Mouse (Mus musculus): ENCODE results near the gene Dusp11. TPM values are rescaled to one million over a fixed set of nuclear protein-coding genes. Genes with fewer than 3 reads are reported as not detected.
"Not testable (repeated sequence)": the region's sequence is repeated elsewhere in the genome, so short reads cannot be mapped to it uniquely, and the experiment has no call there.

The Dusp11 gene
- polyA plus RNA-seq, 1 experiment from 2014 or later = 43.5 TPM

DNA sequence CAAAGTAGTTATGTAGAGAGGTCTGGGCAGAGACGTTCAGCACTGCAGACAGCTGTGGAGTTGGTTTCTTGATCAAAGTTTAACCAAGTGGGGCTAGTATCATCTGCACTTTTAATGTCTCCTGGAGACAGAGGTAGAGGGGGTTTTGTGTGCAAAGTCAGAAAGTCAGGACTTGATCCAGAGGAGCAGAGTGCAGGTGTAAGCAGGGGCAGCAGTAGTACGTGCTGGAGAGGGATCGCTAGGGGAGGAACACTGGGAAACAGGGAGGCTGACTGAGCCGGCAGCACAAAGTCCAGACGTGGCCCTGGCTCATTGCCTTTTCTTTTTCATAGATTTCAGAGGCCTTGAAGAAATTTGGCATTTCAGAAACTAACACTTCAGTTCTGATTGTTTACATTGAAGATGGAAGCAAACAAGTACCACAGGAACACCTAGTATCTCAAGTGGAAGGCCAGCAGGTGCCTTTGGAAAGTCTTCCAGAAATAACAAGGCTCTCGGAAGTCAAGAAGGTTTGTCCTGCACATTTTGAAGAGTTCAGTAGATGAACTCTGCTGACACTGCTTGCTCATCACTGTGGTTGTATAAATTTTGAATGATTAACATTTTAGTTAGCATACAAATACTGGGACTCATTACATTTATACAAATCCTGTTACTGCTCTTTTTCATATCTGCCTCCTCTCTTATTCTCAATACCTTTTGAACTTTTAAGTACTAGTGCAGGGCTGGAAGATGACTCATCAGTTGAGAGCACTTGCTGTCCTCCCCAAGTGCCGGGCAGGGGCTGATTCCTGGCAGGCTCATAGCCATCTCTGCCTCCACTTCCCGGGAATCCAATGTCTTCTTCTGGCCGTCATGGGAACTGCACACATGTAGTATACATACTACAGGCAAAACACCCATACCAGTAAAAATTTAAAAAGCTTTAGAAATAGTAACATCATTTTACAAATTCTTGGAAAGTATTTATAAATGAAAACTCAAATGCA, 33.7 kb downstream of the Dusp11 start:
- Histone ChIP-seq H3K36me3 (peaks cover 24% of the 10 kb centered on the region), H3K27me3 (replicated peaks) (no peaks in the 10 kb centered on the region), H3K27ac (no peak overlapping the region), H3K4me1 (replicated peaks) (no peaks in the 10 kb centered on the region), H3K9me3 (no peaks in the 10 kb centered on the region), H3K9ac (no peak overlapping the region), H3K4me2 (replicated peaks) (no peak overlapping the region), H3K4me3 (replicated peaks) (no peak overlapping the region)
- 84% methylated on average over 9 of the region's 9 CpGs for WGBS
- ATAC-seq = no peak

DNA sequence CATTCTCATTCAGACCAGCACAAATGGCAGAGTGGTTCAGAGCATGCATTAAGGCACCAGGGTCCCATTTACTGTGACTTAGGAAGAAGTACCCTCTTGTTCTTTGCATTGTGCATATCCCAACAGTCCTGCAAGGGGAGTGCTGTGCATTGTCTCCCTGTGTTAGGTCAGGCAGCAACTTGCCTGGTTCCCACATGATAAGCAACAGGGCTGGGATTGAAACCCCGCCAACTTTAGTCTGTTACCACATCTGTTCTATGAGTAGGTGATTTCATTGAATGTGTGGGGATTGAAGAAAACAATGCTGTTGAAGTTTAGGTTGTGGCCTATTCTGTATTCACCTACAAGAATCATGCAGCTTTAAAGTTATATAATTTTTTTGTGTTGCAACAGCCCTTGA, 34.8 kb downstream of the Dusp11 start:
- Histone ChIP-seq H3K4me3 (replicated peaks) (no peak overlapping the region), H3K4me2 (replicated peaks) (no peak overlapping the region), H3K9ac (no peak overlapping the region), H3K36me3 (peaks cover 24% of the 10 kb centered on the region), H3K4me1 (replicated peaks) (no peaks in the 10 kb centered on the region), H3K27me3 (replicated peaks) (no peaks in the 10 kb centered on the region), H3K9me3 (no peaks in the 10 kb centered on the region), H3K27ac (no peak overlapping the region)
- ATAC-seq = no peak
- WGBS = 90% methylated on average over 1 of the region's 1 CpGs

DNA sequence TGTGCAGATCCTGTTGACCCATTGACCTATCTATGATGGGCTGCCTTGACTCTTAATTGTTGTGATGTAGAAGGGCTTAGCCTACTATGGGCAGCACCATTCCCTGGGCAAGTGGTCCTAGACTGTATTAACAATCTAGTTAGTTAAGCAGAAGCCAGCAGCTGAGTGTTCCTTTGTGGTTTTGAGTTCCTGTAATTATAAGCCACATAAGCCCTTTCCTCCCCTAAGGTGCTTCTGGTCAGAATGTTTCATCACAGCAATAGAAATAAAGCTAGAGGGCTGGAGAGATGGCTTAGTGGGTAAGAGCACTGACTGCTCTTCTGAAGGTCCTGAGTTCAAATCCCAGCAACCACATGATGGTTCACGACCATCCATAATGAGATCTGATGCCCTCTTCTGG, 37.8 kb downstream of the Dusp11 start:
- Histone ChIP-seq H3K27ac (no peak overlapping the region), H3K4me3 (replicated peaks) (no peak overlapping the region), H3K4me2 (replicated peaks) (no peak overlapping the region), H3K9me3 (no peaks in the 10 kb centered on the region), H3K9ac (no peak overlapping the region), H3K36me3 (peaks cover 23% of the 10 kb centered on the region), H3K27me3 (replicated peaks) (no peaks in the 10 kb centered on the region), H3K4me1 (replicated peaks) (no peaks in the 10 kb centered on the region)
- 92% methylated on average over 1 of the region's 1 CpGs for WGBS
- ATAC-seq = no peak

DNA sequence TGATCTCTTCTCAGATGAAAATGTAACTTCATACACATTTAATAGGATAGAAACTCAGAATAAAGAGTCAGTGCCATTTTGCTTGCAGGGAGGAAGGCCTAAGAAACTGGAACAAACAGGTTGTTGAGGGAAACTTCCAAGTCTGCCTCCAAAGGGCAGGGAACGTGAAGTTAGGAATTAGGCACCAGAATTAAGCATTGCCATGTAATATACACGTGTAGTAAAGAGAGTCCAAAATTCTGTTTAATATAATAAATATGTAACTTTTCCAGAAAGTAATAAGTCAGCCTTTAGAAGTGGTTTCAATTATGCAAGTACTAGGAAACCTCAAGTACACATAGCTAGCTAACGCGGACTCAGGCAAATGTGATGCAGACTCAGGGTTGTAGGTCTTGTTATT, 42.1 kb downstream of the Dusp11 start:
- no peaks in the 10 kb centered on the region for H3K9me3 ChIP-seq
- H3K36me3 ChIP-seq = peaks cover 2% of the 10 kb centered on the region; the same call in 1 of the 2 replicates
- peaks cover 6% of the 10 kb centered on the region; the same call in 1 of the 2 replicates for H3K4me1 ChIP-seq (replicated peaks)
- 93% methylated on average over 4 of the region's 4 CpGs for WGBS
- ATAC-seq = no peak
- no peak overlapping the region for H3K4me2 ChIP-seq (replicated peaks)
- no peak overlapping the region for H3K4me3 ChIP-seq (replicated peaks)
- H3K27ac ChIP-seq = no peak overlapping the region
- no peak overlapping the region for H3K9ac ChIP-seq
- no peaks in the 10 kb centered on the region for H3K27me3 ChIP-seq (replicated peaks)

DNA sequence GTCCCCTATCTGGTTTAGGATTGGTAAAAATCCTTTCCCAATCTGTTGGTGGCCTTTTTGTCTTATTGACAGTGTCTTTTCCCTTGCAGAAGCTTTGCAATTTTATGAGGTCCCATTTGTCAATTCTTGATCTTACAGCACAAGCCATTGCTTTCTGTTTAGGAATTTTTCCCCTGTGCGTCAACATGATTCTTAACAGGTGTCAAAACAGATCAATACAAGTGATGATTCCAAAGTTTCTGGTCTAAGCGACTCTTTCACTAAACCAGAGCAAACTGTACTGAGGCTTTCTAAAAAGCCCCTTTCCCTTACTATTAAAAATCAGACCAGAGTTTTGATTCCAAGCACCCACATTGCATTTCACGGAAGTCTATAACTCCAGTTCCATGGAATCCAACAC, 43.1 kb downstream of the Dusp11 start:
- not testable (repeated sequence) for H3K9ac ChIP-seq; H3K4me3 ChIP-seq (replicated peaks); H3K4me1 ChIP-seq (replicated peaks); H3K36me3 ChIP-seq; H3K27ac ChIP-seq; ATAC-seq; H3K27me3 ChIP-seq (replicated peaks); H3K9me3 ChIP-seq; H3K4me2 ChIP-seq (replicated peaks)
- WGBS = 89% methylated on average over 3 of the region's 3 CpGs

DNA sequence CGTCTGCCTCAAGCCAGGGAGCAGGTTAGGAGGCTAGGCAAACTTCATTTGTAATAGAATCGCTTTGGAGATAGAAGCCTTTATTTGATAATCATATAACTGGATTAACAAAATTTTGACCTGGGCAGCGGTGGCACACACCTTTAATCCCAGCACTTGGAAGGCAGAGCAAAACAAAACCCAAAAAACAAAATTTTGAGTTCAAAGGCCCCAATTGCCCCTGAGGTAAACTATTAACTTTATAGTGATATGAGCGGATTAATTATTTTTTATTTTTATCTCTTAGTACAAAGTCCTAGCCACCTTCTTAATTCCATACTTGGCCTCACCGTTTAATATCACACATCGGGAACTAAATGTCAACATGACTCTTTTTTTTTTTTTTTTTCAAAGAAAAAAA, 44.9 kb downstream of the Dusp11 start:
- peaks cover 2% of the 10 kb centered on the region; the same call in 1 of the 2 replicates for H3K36me3 ChIP-seq
- peaks cover 6% of the 10 kb centered on the region; the same call in 1 of the 2 replicates for H3K4me1 ChIP-seq (replicated peaks)
- H3K9me3 ChIP-seq = no peaks in the 10 kb centered on the region
- peak overlapping the region; percentile 81 for H3K9ac ChIP-seq
- no peak for ATAC-seq
- peak overlapping the region; percentile 58 for H3K4me3 ChIP-seq (replicated peaks)
- peak overlapping the region; percentile 67 for H3K4me2 ChIP-seq (replicated peaks)
- WGBS = 73% methylated on average over 6 of the region's 6 CpGs
- no peaks in the 10 kb centered on the region for H3K27me3 ChIP-seq (replicated peaks)
- peak overlapping the region; percentile 94; the same call in 1 of the 2 replicates for H3K27ac ChIP-seq

DNA sequence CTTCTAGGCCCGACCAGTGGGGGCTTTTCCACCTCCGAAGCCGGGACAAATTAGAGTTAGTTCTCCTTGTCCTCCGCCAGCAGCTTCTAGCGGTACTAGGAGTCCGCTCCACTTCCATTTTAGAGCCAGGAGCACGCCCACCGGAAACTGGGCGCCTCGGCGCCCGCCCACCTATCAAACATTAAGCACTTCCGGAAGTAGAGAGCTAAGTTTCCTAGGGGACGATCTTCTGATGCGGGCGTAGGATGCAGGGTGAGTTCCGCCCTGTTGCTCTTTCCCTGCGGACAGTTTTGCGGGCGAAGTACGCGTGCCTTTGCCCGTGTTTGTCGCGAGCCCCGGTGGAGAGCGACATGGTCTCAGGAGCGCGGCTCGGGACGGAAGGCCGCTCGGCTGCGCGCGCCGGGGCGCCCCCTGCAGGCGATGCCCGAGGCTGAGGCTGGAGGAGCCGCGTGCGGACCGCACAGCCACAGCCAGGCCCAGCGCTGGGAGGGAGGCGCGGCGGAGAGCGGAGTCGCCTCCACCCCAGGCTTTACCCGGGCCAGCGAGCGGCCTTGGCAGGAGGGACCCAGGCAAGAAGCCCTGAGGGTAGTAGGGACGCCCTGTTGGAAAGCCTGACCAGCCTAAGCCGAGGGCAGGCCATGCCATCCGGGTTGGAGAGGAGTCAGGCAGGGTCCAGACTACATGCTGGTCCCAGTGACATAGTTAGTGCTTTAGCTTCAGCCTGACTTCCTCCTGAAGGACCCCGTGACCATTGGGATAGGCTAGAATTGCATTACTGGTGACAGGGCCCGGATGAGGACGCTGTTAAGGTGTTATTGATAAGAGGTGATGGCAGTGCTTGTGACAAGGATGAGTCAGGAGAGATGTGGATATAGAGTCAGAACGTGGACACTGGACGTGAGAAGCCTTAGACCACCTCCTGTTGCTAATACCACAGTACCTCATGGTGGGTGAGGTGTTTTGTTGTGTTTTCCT, 45.6 kb downstream of the Dusp11 start, which contains the start of gene Nat8f1:
TSS of gene Nat8f1 (minus strand) at position 149 of the 975 bp plus-strand sequence.
- Histone ChIP-seq H3K4me3 (replicated peaks) (peak within 1 kb of the TSS; percentile 58), H3K4me2 (replicated peaks) (peak within 1 kb of the TSS; percentile 67), H3K27ac (peak within 1 kb of the TSS; percentile 94), H3K9ac (peak within 1 kb of the TSS; percentile 81)
- not testable (repeated sequence) for H3K27me3 ChIP-seq (replicated peaks); H3K36me3 ChIP-seq; H3K9me3 ChIP-seq; H3K4me1 ChIP-seq (replicated peaks)
- ATAC-seq = peak; percentile 98
- WGBS = under 1% methylated on average over 61 of the region's 61 CpGs

DNA sequence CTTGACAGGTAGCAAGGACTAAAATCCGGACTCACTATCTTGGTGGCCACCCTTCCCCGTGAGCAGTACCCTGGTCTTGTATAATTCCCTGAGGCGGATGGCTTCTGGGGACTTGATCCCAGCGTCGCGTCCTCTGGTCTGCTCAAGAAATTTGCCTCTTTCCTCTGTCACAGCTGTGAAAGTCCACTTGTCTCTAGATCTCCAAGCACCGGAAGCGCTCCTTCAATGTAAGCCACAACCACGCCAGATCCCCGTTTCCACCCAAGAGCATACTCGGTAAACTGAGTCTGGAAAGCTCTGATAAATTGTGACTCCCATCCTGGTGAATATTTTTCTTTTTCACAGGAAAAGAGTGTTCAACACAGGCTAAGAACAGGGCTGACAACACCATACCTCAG, 46.3 kb downstream of the Dusp11 start:
- Histone ChIP-seq H3K9ac (peak overlapping the region; percentile 81), H3K27ac (peak overlapping the region; percentile 94), H3K27me3 (replicated peaks) (no peaks in the 10 kb centered on the region), H3K9me3 (no peaks in the 10 kb centered on the region), H3K4me2 (replicated peaks) (peak overlapping the region; percentile 67), H3K4me1 (replicated peaks) (peaks cover 6% of the 10 kb centered on the region; the same call in 1 of the 2 replicates), H3K36me3 (no peaks in the 10 kb centered on the region), H3K4me3 (replicated peaks) (peak overlapping the region; percentile 58)
- peak; percentile 34 for ATAC-seq
- 5% methylated on average over 11 of the region's 11 CpGs for WGBS

DNA sequence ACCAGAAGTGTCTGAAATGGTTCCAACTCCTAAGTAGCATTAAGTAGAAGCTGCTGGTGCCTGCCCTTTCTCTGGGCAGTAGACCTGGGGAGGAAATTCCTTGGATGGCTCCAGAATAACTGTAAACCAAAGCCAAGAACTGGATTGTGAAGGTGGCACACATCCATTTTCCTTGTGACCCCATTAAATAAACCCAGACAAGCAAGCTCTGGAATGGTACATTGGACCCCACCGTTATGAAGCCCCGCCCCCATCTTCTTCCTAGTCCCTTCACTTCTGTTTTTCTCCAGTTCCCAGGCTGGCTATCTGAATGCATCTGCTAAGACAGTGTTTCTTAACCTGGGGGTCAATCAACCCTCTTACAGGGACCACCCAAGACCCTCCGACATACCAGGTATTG, 49.9 kb downstream of the Dusp11 start, which contains the start of gene Tprkb:
TSS of gene Tprkb (plus strand) at position 279 of the 400 bp plus-strand sequence.
- Histone ChIP-seq H3K36me3 (no peaks in the 10 kb centered on the region), H3K4me3 (replicated peaks) (no peak within 1 kb of the TSS), H3K9ac (no peak within 1 kb of the TSS), H3K4me1 (replicated peaks) (peaks cover 6% of the 10 kb centered on the region; the same call in 1 of the 2 replicates), H3K4me2 (replicated peaks) (no peak within 1 kb of the TSS), H3K27me3 (replicated peaks) (no peaks in the 10 kb centered on the region), H3K27ac (no peak within 1 kb of the TSS), H3K9me3 (no peaks in the 10 kb centered on the region)
- 79% methylated on average over 3 of the region's 3 CpGs for WGBS
- no peak for ATAC-seq

DNA sequence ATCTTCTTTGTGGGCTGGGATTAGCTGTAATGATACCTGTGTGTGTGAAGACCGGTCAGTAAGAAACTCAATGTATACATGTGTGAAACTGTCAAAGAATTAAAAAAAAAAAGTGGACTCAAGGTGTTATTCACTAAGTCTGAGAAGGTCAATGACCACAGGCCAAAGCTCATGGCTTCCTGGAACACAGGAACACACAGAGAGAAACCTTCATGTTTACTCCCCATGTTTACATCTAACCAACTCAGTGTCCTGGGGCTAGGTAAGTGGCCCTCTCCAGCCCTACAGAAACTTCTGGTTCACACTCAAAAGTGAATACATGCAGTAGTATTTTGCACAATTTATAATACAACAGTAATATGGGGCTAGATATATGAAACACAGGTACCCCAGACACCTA, 51.8 kb downstream of the Dusp11 start:
- Histone ChIP-seq H3K4me1 (replicated peaks) (0 out of 2 replicates have a peak, but pooled peaks cover 1% of the 10 kb centered on the region), H3K4me2 (replicated peaks) (no peak overlapping the region), H3K9ac (no peak overlapping the region), H3K27ac (no peak overlapping the region), H3K27me3 (replicated peaks) (no peaks in the 10 kb centered on the region), H3K9me3 (no peaks in the 10 kb centered on the region), H3K4me3 (replicated peaks) (no peak overlapping the region), H3K36me3 (no peaks in the 10 kb centered on the region)
- no peak for ATAC-seq
- WGBS = 97% methylated on average over 1 of the region's 1 CpGs

DNA sequence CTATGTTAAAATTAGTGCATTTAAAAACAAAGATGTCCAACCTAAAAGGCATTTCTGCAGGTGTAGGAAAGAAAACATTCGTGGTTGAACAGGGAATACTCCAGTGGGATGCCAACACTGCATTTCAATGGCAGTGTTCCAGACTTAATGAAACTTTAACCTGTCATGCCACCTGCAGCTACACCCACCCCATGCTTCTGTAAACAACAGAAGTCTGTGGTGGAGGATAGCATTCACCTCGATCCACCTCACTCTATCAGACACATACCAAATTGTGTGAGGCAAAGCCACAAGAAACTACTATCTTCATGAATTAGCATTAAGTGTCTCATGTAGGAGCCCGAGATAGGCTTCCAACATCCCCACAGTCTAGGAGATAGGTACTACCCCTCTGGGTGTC, 53.1 kb downstream of the Dusp11 start:
- Histone ChIP-seq H3K27me3 (replicated peaks) (no peaks in the 10 kb centered on the region), H3K4me2 (replicated peaks) (no peak overlapping the region), H3K27ac (no peak overlapping the region), H3K4me1 (replicated peaks) (no peaks in the 10 kb centered on the region), H3K9ac (no peak overlapping the region), H3K4me3 (replicated peaks) (no peak overlapping the region), H3K9me3 (no peaks in the 10 kb centered on the region), H3K36me3 (no peaks in the 10 kb centered on the region)
- ATAC-seq = no peak
- WGBS = 69% methylated on average over 3 of the region's 3 CpGs

DNA sequence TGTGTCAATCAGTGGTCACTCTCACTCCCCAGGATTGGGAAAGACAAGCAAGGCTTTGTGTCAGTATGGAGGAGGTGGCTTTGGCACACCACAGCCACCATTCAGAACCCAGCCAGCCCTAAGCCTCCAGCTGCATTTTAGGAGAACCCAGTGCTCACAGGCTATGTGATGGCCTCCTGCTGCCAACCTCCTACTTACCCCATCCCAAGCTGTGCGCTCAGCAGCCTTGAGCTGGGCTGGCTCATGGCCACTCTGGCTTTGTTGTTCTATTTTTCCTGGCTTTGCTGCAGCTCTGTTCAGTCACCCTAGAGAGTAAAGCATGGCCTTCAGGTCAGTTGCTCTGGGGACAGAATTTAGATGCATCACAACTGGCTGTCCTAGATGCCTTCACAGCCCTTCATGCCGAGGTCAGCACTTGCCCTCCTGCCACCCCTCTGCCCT, 54.5 kb downstream of the Dusp11 start:
- not testable (repeated sequence) for H3K9me3 ChIP-seq; H3K4me2 ChIP-seq (replicated peaks); H3K27me3 ChIP-seq (replicated peaks); H3K36me3 ChIP-seq; H3K4me1 ChIP-seq (replicated peaks); H3K4me3 ChIP-seq (replicated peaks); H3K27ac ChIP-seq; ATAC-seq; H3K9ac ChIP-seq
- 67% methylated on average over 2 of the region's 2 CpGs for WGBS

Measured in intestine, embryonic 15.5 days (tissue).